Mouse (Mus musculus): Measurements from ENCODE around the gene Prm3. TPM values are rescaled to one million over a fixed set of nuclear protein-coding genes. Genes with fewer than 3 reads are reported as not detected.

The Prm3 gene
- total RNA-seq, 2 experiments from 2014 or later, result not detected

- no peak for DNase-seq (ENCODE audit: extremely low spot score in 1 of 2, low spot score in 1 of 2)
These were observed 16.0 kb downstream of the Prm3 start for GRCm38 (mm10) chr16:10774726-10775125.

GRCm38 (mm10) chr16:10773543-10773942 is 17.2 kb downstream of the Prm3 start:
- DNase-seq (ENCODE audit: extremely low spot score in 1 of 2, low spot score in 1 of 2), result no peak

- no peak for DNase-seq (ENCODE audit: extremely low spot score in 1 of 2, low spot score in 1 of 2)
These were observed 18.8 kb downstream of the Prm3 start for GRCm38 (mm10) chr16:10771769-10772510.

- DNase-seq (ENCODE audit: extremely low spot score in 1 of 2, low spot score in 1 of 2), result no peak
These were observed 20.0 kb downstream of the Prm3 start for GRCm38 (mm10) chr16:10770531-10771325.

- DNase-seq (ENCODE audit: extremely low spot score in 1 of 2, low spot score in 1 of 2), result no peak
These were observed 21.1 kb downstream of the Prm3 start for GRCm38 (mm10) chr16:10769661-10770060.

- no peak for DNase-seq (ENCODE audit: extremely low spot score in 1 of 2, low spot score in 1 of 2)
These were observed 21.9 kb downstream of the Prm3 start for GRCm38 (mm10) chr16:10768821-10769220.

- DNase-seq (ENCODE audit: extremely low spot score in 1 of 2, low spot score in 1 of 2), result peak in 1 of 2 experiments; percentile 74
These were observed 23.6 kb downstream of the Prm3 start for GRCm38 (mm10) chr16:10767158-10767557.

- no peak for DNase-seq (ENCODE audit: extremely low spot score in 1 of 2, low spot score in 1 of 2)
These were observed 26.4 kb downstream of the Prm3 start for GRCm38 (mm10) chr16:10764323-10764722.

- DNase-seq (ENCODE audit: extremely low spot score in 1 of 2, low spot score in 1 of 2), result no peak
These were observed 27.0 kb downstream of the Prm3 start for GRCm38 (mm10) chr16:10763540-10764264.

- DNase-seq (ENCODE audit: extremely low spot score in 1 of 2, low spot score in 1 of 2), result no peak
These were observed 28.0 kb downstream of the Prm3 start for GRCm38 (mm10) chr16:10762569-10763180.

GRCm38 (mm10) chr16:10761182-10761581 is 29.5 kb downstream of the Prm3 start:
- no peak for DNase-seq (ENCODE audit: extremely low spot score in 1 of 2, low spot score in 1 of 2)

- no peak for DNase-seq (ENCODE audit: extremely low spot score in 1 of 2, low spot score in 1 of 2)
These were observed 34.5 kb downstream of the Prm3 start for GRCm38 (mm10) chr16:10756168-10756567.

GRCm38 (mm10) chr16:10754521-10755296 is 36.0 kb downstream of the Prm3 start:
- no peak for DNase-seq (ENCODE audit: extremely low spot score in 1 of 2, low spot score in 1 of 2)

- peak in 1 of 2 experiments; percentile 49 for DNase-seq (ENCODE audit: extremely low spot score in 1 of 2, low spot score in 1 of 2)
These were observed 40.9 kb downstream of the Prm3 start for GRCm38 (mm10) chr16:10749824-10750223.

GRCm38 (mm10) chr16:10749226-10749625 is 41.5 kb downstream of the Prm3 start:
- no peak for DNase-seq (ENCODE audit: extremely low spot score in 1 of 2, low spot score in 1 of 2)

- DNase-seq (ENCODE audit: extremely low spot score in 1 of 2, low spot score in 1 of 2), result no peak
These were observed 49.6 kb downstream of the Prm3 start for GRCm38 (mm10) chr16:10741082-10741481.
